Mouse (Mus musculus) forebrain, embryonic 14.5 days (tissue): Measurements from ENCODE around the gene Lrfn2. TPM values are rescaled to one million over a fixed set of nuclear protein-coding genes. Genes with fewer than 3 reads are reported as not detected.
A peak's percentile ranks its signal among the peaks of the same experiment; 100 is the strongest.

ENCODE experiments used
- ATAC-seq: fragments of 200-750 bp; cut with Nextera tagmentation; 2 replicates; pipeline ENCODE4 v1.8.0; 2017; ENCODE audit warnings: mild to moderate bottlenecking, moderate library complexity
- DNase-seq: peaks from one replicate; pipeline ENCODE4 v3.0.0-alpha.2; 2015; ENCODE audit warnings: low spot score
- H3K27ac ChIP-seq: fragments of 300-500 bp; sonication (generic); 2 replicates; pipeline ENCODE4 v1.5.1; 2014; ENCODE audit warnings: low read depth, mild to moderate bottlenecking, control low read depth, low read length, moderate library complexity
- H3K27me3 ChIP-seq: fragments of 300-500 bp; sonication (generic); replicated peaks from 2 replicates; pipeline ENCODE4 v1.6.1; 2014; ENCODE audit warnings: low read length, control low read depth, mixed read lengths; ENCODE audit not compliant: control insufficient read depth, insufficient read depth
- H3K36me3 ChIP-seq: fragments of 300-500 bp; sonication (generic); 2 replicates; pipeline ENCODE4 v1.6.1; 2014; ENCODE audit warnings: low read length, control low read depth; ENCODE audit not compliant: control insufficient read depth, insufficient read depth
- H3K4me1 ChIP-seq: fragments of 300-500 bp; sonication (generic); 2 replicates; pipeline ENCODE4 v1.6.1; 2014; ENCODE audit warnings: antibody characterized with exemption, low read length, control low read depth; ENCODE audit not compliant: control insufficient read depth, insufficient read depth
- H3K4me2 ChIP-seq: fragments of 300-500 bp; sonication (generic); 2 replicates; pipeline ENCODE4 v1.6.1; 2014; ENCODE audit warnings: mild to moderate bottlenecking, control low read depth, low read length
- H3K4me3 ChIP-seq: fragments of 300-500 bp; sonication (generic); 2 replicates; pipeline ENCODE4 v1.5.1; 2014; ENCODE audit warnings: low read depth, low read length, control low read depth
- H3K9ac ChIP-seq: fragments of 300-500 bp; sonication (generic); 2 replicates; pipeline ENCODE4 v1.6.1; 2014; ENCODE audit warnings: mild to moderate bottlenecking, low read length, control low read depth, moderate library complexity
- H3K9me3 ChIP-seq: fragments of 300-500 bp; sonication (generic); replicated peaks from 2 replicates; pipeline ENCODE4 v1.6.1; 2016; ENCODE audit warnings: low read length, control low read depth, mixed read lengths; ENCODE audit not compliant: control insufficient read depth
- WGBS: fragments of 180-500 bp; shearing (Covaris S2); extraction: QIAGEN DNeasy Blood & Tissue Kit; methylation state at CpG from one replicate; pipeline ENCODE4 v1.1.7; 2014; 5-methylcytosine and 5-hydroxymethylcytosine counted together
- microRNA-seq: library from miRNA; unstranded; fragments of <30 nt; microRNA quantifications from one replicate; pipeline ENCODE4, GENCODE M21; 2016
- polyA plus RNA-seq: library from polyadenylated mRNA; unstranded; fragments of >200 nt; fragmentation: Nextera tagmentation; extraction: Ambion mirVana; gene quantifications from 2 replicates; pipeline ENCODE4 v1.2.1, GENCODE M21; 2014

Lrfn2 gene
- polyA plus RNA-seq, 1 experiment from 2014 or later, result 3.5 TPM

DNA sequence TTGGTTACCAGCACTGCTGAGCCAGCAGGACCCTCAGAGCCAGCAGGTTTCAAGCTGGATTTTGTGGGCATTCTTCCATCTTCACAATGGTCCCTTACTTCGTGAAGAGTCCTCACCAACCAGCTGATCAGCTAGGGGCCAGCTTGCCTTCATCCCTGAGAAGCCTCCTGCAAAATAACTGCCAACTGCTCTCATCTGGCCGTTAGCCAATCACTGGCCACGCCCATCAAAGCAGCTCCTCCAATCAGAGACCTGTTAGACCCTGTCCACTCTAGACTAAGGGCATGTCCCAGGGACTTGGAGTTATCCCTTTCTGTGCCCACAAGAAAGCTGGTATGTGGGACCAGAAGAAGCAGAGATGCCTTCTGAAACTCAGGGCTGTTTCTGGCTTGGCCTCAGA lies 181.2 kb downstream of the Lrfn2 start:
- Histone ChIP-seq H3K27me3 (no peaks in the 10 kb centered on the region), H3K4me3 (no peak overlapping the region), H3K4me1 (no peaks in the 10 kb centered on the region), H3K9me3 (no peaks in the 10 kb centered on the region), H3K4me2 (no peak overlapping the region), H3K9ac (no peak overlapping the region), H3K36me3 (no peaks in the 10 kb centered on the region), H3K27ac (no peak overlapping the region)
- DNase-seq (no peak), ATAC-seq (no peak)
- 53% methylated on average over 3 of the region's 3 CpGs for WGBS

GRCm38 (mm10) chr17:49124166-49124565 lies 192.0 kb downstream of the Lrfn2 start:
- no peaks in the 10 kb centered on the region for H3K36me3 ChIP-seq
- H3K4me1 ChIP-seq, result no peaks in the 10 kb centered on the region
- no peak overlapping the region for H3K9ac ChIP-seq
- H3K27me3 ChIP-seq, result no peaks in the 10 kb centered on the region
- H3K9me3 ChIP-seq, result no peaks in the 10 kb centered on the region
- H3K27ac ChIP-seq, result no peak overlapping the region
- WGBS, result 96% methylated on average over 1 of the region's 1 CpGs
- ATAC-seq (no peak), DNase-seq (no peak)
- H3K4me3 ChIP-seq, result no peak overlapping the region
- no peak overlapping the region for H3K4me2 ChIP-seq

- peak; percentile 46 for DNase-seq
- Histone ChIP-seq H3K9ac (no peak overlapping the region), H3K4me2 (no peak overlapping the region), H3K27me3 (no peaks in the 10 kb centered on the region), H3K4me3 (no peak overlapping the region), H3K27ac (no peak overlapping the region), H3K4me1 (no peaks in the 10 kb centered on the region), H3K36me3 (no peaks in the 10 kb centered on the region), H3K9me3 (no peaks in the 10 kb centered on the region)
- 75% methylated on average over 3 of the region's 3 CpGs for WGBS
- ATAC-seq, result no peak
Measured at GRCm38 (mm10) chr17:49124642-49125041, 192.5 kb downstream of the Lrfn2 start.

Small RNA genes within 50 kb of the gene (microRNA-seq; reads per million reads assigned to microRNA genes)
- gene Gm44304, result not detected
